Mouse (Mus musculus): ENCODE results near the gene Naif1. TPM values are rescaled to one million over a fixed set of nuclear protein-coding genes. Genes with fewer than 3 reads are reported as not detected.

The Naif1 gene
- polyA plus RNA-seq, 1 experiment: 19.9 TPM

DNA sequence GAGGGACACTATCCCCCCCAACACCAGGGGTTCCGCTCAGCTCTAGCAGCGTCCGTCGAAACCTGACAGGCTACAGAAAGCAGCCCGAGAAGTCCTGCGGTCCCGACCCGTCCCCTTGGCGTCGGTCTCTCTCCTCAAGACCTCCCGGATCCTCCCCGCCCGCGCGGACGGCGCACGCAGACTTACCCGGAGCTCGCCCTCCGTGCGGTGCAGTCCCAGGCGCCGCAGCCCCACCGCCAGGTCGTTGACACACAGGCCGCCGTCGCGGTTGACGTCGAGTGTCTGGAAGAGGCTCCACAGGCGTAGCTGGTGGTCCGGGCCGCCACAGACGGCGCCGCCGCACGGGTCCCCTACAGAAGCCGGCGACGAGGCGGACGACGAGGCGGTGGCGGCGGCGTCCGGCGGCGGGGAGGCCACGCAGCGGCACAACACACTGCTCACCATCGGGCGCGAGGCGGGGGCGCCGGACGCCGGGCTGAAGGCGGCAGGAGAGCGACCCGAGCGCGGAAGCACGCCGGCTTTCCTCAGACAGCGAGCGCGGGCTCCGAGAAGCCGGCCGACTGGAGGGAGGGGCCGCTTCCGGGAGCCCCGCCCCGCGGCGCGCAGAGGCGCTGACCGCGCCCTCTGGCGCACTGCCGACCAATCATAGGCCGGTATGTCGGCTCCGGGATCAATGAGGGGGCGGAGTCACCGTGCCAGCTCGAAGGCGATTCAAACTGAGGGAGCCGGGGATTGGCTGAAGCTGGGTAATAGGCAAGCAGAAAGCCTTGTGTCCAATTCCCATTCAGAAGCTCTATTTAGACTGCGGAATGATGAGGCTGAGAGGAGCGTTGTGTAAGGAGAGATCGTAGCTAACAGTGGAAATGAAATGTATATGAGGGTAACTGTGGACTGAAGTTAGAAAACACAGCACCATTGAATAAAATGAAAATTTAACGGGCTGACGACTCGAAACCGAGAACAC is 906 bp downstream of the Naif1 start, which contains the start of gene Slc25a25:
TSS of gene Slc25a25 (minus strand) at position 565 of the 964 bp plus-strand sequence.
- peak within 1 kb of the TSS; percentile 90 for H3K4me3 ChIP-seq (ENCODE audit: control insufficient read depth, low read depth, low read length)
- TF ChIP-seq CTCF (IDR thresholded peaks at IDR 0.05; ENCODE audit: control insufficient read depth, insufficient read depth, insufficient replicate concordance, low read depth, low read length): no peak
- peak; percentile 69 for TF ChIP-seq POLR2A (IDR thresholded peaks at IDR 0.05; ENCODE audit: control insufficient read depth, low read depth, low read length)
- H3K4me1 ChIP-seq (ENCODE audit: control insufficient read depth, insufficient read depth, low read length): peaks cover 14% of the 10 kb centered on the region
- peak within 1 kb of the TSS; percentile 91 for H3K27ac ChIP-seq (ENCODE audit: control insufficient read depth, insufficient read depth, low read depth, low read length)
- no peaks in the 10 kb centered on the region for H3K36me3 ChIP-seq (ENCODE audit: control insufficient read depth, insufficient read depth, low read length)
- no peaks in the 10 kb centered on the region for H3K27me3 ChIP-seq (ENCODE audit: control insufficient read depth, insufficient read depth, low read length)

DNA sequence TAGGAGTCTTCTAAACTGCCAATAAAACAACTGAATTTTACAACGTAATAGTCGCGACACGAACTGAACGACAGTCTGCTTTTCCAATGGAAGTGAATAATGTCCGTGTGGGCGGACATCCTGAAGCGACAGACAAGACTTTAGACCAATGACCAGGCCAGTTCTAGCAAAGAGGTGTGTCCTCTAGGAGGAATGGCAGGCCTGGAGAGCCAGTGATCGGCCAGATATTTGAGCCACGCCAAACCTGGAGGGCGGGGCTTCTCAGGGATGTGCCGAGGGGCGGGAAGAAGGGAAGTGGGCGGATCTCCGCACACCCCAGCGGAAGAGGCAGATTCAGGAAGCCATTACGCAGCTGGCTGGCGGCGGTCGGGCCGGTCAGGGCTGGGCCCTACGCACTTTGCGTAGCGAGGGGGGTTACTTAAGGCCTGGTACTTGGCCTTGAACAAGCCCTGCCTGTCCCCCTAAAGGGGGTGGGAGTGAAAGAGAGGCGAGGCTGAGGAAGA is 1.7 kb downstream of the Naif1 start:
- Histone ChIP-seq H3K27me3 (ENCODE audit: control insufficient read depth, insufficient read depth, low read length) (no peaks in the 10 kb centered on the region), H3K4me3 (ENCODE audit: control insufficient read depth, low read depth, low read length) (peak overlapping the region; percentile 84), H3K36me3 (ENCODE audit: control insufficient read depth, insufficient read depth, low read length) (no peaks in the 10 kb centered on the region), H3K27ac (ENCODE audit: control insufficient read depth, insufficient read depth, low read depth, low read length) (peak overlapping the region; percentile 91), H3K4me1 (ENCODE audit: control insufficient read depth, insufficient read depth, low read length) (peaks cover 14% of the 10 kb centered on the region)
- TF ChIP-seq POLR2A (IDR thresholded peaks at IDR 0.05; ENCODE audit: control insufficient read depth, low read depth, low read length) (peak; percentile 59), CTCF (IDR thresholded peaks at IDR 0.05; ENCODE audit: control insufficient read depth, insufficient read depth, insufficient replicate concordance, low read depth, low read length) (no peak)

- H3K36me3 ChIP-seq (ENCODE audit: control insufficient read depth, insufficient read depth, low read length): no peaks in the 10 kb centered on the region
- peaks cover 14% of the 10 kb centered on the region for H3K4me1 ChIP-seq (ENCODE audit: control insufficient read depth, insufficient read depth, low read length)
- peak overlapping the region; percentile 84 for H3K4me3 ChIP-seq (ENCODE audit: control insufficient read depth, low read depth, low read length)
- no peak for TF ChIP-seq CTCF (IDR thresholded peaks at IDR 0.05; ENCODE audit: control insufficient read depth, insufficient read depth, insufficient replicate concordance, low read depth, low read length)
- TF ChIP-seq POLR2A (IDR thresholded peaks at IDR 0.05; ENCODE audit: control insufficient read depth, low read depth, low read length): no peak
- no peaks in the 10 kb centered on the region for H3K27me3 ChIP-seq (ENCODE audit: control insufficient read depth, insufficient read depth, low read length)
- peak overlapping the region; percentile 68 for H3K27ac ChIP-seq (ENCODE audit: control insufficient read depth, insufficient read depth, low read depth, low read length)
Measured at GRCm38 (mm10) chr2:32452441-32452971, 2.2 kb downstream of the Naif1 start.

GRCm38 (mm10) chr2:32453641-32454303 is 3.5 kb downstream of the Naif1 start:
- Histone ChIP-seq H3K4me3 (ENCODE audit: control insufficient read depth, low read depth, low read length) (peak overlapping the region; percentile 43; the same call in 1 of the 2 replicates), H3K27me3 (ENCODE audit: control insufficient read depth, insufficient read depth, low read length) (no peaks in the 10 kb centered on the region), H3K36me3 (ENCODE audit: control insufficient read depth, insufficient read depth, low read length) (no peaks in the 10 kb centered on the region), H3K4me1 (ENCODE audit: control insufficient read depth, insufficient read depth, low read length) (peaks cover 13% of the 10 kb centered on the region), H3K27ac (ENCODE audit: control insufficient read depth, insufficient read depth, low read depth, low read length) (no peak overlapping the region)
- TF ChIP-seq CTCF (IDR thresholded peaks at IDR 0.05; ENCODE audit: control insufficient read depth, insufficient read depth, insufficient replicate concordance, low read depth, low read length): no peak
- no peak for TF ChIP-seq POLR2A (IDR thresholded peaks at IDR 0.05; ENCODE audit: control insufficient read depth, low read depth, low read length)

DNA sequence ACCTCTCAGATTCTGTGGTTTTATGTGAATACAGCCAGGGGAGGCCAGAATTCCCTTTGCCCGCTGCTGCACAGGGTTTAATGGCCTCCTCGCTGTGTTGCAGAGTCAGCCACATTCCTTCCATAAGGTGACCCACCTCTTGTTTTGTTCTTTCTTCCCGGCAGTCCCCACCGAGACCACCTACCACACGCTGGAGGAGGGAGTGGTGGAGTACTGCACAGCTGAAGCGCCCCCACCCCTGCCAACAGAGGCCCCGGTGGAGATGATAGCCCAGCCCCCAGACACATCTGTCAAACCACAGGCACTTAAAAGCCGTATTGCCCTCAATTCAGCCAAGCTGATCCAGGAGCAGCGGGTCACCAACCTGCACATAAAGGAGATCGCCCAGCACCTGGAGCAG is 4.4 kb downstream of the Naif1 start:
- H3K27ac ChIP-seq (ENCODE audit: control insufficient read depth, insufficient read depth, low read depth, low read length): no peak overlapping the region
- H3K4me1 ChIP-seq (ENCODE audit: control insufficient read depth, insufficient read depth, low read length): peaks cover 13% of the 10 kb centered on the region

GRCm38 (mm10) chr2:32455101-32455500 is 4.8 kb downstream of the Naif1 start:
- Histone ChIP-seq H3K4me3 (ENCODE audit: control insufficient read depth, low read depth, low read length) (no peak overlapping the region), H3K27ac (ENCODE audit: control insufficient read depth, insufficient read depth, low read depth, low read length) (no peak overlapping the region), H3K27me3 (ENCODE audit: control insufficient read depth, insufficient read depth, low read length) (no peaks in the 10 kb centered on the region), H3K4me1 (ENCODE audit: control insufficient read depth, insufficient read depth, low read length) (peaks cover 12% of the 10 kb centered on the region), H3K36me3 (ENCODE audit: control insufficient read depth, insufficient read depth, low read length) (no peaks in the 10 kb centered on the region)
- no peak for TF ChIP-seq POLR2A (IDR thresholded peaks at IDR 0.05; ENCODE audit: control insufficient read depth, low read depth, low read length)
- no peak for TF ChIP-seq CTCF (IDR thresholded peaks at IDR 0.05; ENCODE audit: control insufficient read depth, insufficient read depth, insufficient replicate concordance, low read depth, low read length)

More for the DNA sequence above, 4.4 kb downstream of the Naif1 start:
- TF ChIP-seq POLR2A (IDR thresholded peaks at IDR 0.05; ENCODE audit: control insufficient read depth, low read depth, low read length) (no peak), CTCF (IDR thresholded peaks at IDR 0.05; ENCODE audit: control insufficient read depth, insufficient read depth, insufficient replicate concordance, low read depth, low read length) (no peak)
- Histone ChIP-seq H3K4me3 (ENCODE audit: control insufficient read depth, low read depth, low read length) (no peak overlapping the region), H3K36me3 (ENCODE audit: control insufficient read depth, insufficient read depth, low read length) (no peaks in the 10 kb centered on the region), H3K27me3 (ENCODE audit: control insufficient read depth, insufficient read depth, low read length) (no peaks in the 10 kb centered on the region)

All from testis, adult 2 months (tissue).